Mouse (Mus musculus): Measurements from ENCODE around the gene Epb41l5.

The Epb41l5 gene

GRCm38 (mm10) chr1:119596954-119597480, 51.8 kb downstream of the Epb41l5 start:
- DNase-seq (ENCODE audit: low read depth), result no peak

GRCm38 (mm10) chr1:119590041-119590440, 58.8 kb downstream of the Epb41l5 start:
- peak; percentile 26 for DNase-seq (ENCODE audit: low read depth)

- DNase-seq (ENCODE audit: low read depth), result no peak
Measured at GRCm38 (mm10) chr1:119584974-119585373, 63.8 kb downstream of the Epb41l5 start.

- DNase-seq (ENCODE audit: low read depth), result no peak
Measured at GRCm38 (mm10) chr1:119570134-119570533, 78.7 kb downstream of the Epb41l5 start.

GRCm38 (mm10) chr1:119565531-119565930, 83.3 kb downstream of the Epb41l5 start:
- DNase-seq (ENCODE audit: low read depth), result no peak

GRCm38 (mm10) chr1:119557641-119558395, 91.0 kb downstream of the Epb41l5 start:
- peak; percentile 27 for DNase-seq (ENCODE audit: low read depth)

- DNase-seq (ENCODE audit: low read depth), result no peak
Measured at GRCm38 (mm10) chr1:119555651-119556050, 93.1 kb downstream of the Epb41l5 start.

GRCm38 (mm10) chr1:119551651-119552050, 97.1 kb downstream of the Epb41l5 start:
- DNase-seq (ENCODE audit: low read depth), result no peak

- DNase-seq (ENCODE audit: low read depth), result no peak
Measured at GRCm38 (mm10) chr1:119550064-119550463, 98.7 kb downstream of the Epb41l5 start.

- no peak for DNase-seq (ENCODE audit: low read depth)
Measured at GRCm38 (mm10) chr1:119549327-119549689, 99.5 kb downstream of the Epb41l5 start.

GRCm38 (mm10) chr1:119548668-119549326, 100.0 kb downstream of the Epb41l5 start:
- DNase-seq (ENCODE audit: low read depth), result peak; percentile 91

- no peak for DNase-seq (ENCODE audit: low read depth)
Measured at GRCm38 (mm10) chr1:119546490-119546889, 102.3 kb downstream of the Epb41l5 start.

GRCm38 (mm10) chr1:119545671-119546070, 103.1 kb downstream of the Epb41l5 start:
- DNase-seq (ENCODE audit: low read depth), result no peak

- DNase-seq (ENCODE audit: low read depth), result no peak
Measured at GRCm38 (mm10) chr1:119545164-119545563, 103.6 kb downstream of the Epb41l5 start.

GRCm38 (mm10) chr1:119544611-119545155, 104.1 kb downstream of the Epb41l5 start:
- DNase-seq (ENCODE audit: low read depth), result no peak

- DNase-seq (ENCODE audit: low read depth), result no peak
Measured at GRCm38 (mm10) chr1:119543316-119543715, 105.5 kb downstream of the Epb41l5 start.

- DNase-seq (ENCODE audit: low read depth), result no peak
Measured at GRCm38 (mm10) chr1:119541570-119541969, 107.2 kb downstream of the Epb41l5 start.

GRCm38 (mm10) chr1:119540836-119541557, 107.8 kb downstream of the Epb41l5 start:
- DNase-seq (ENCODE audit: low read depth), result peak; percentile 9

- DNase-seq (ENCODE audit: low read depth), result no peak
Measured at GRCm38 (mm10) chr1:119539252-119539651, 109.5 kb downstream of the Epb41l5 start.

- no peak for DNase-seq (ENCODE audit: low read depth)
Measured at GRCm38 (mm10) chr1:119537651-119538050, 111.1 kb downstream of the Epb41l5 start.

- DNase-seq (ENCODE audit: low read depth), result no peak
Measured at GRCm38 (mm10) chr1:119536122-119536521, 112.7 kb downstream of the Epb41l5 start.

- DNase-seq (ENCODE audit: low read depth), result no peak
Measured at GRCm38 (mm10) chr1:119534341-119534740, 114.5 kb downstream of the Epb41l5 start.
